Mouse (Mus musculus): Measurements from ENCODE around the gene Glis3. TPM values are rescaled to one million over a fixed set of nuclear protein-coding genes. Genes with fewer than 3 reads are reported as not detected.

The Glis3 gene
- polyA plus RNA-seq, 1 experiment from 2014 or later: 2.9 TPM

DNA sequence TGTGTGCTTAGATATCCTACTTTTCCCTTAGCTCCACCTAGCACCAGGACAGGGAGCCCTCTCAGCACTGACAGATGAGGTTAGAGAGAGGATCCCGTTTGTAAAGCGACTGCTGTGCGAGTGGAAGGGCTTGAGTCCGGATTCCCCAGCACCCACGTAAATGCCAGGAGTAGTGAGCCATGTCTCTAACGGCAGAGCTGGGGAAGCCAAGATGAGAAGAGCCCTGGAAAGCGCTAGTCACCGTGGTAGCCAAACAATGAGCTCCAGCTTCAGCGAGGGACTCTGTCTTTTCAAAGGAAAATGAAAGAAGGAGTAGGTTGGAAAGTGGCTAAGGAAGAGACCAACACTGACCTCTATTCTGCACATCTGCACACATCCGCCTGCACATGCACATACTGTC is 16.7 kb downstream of the Glis3 start:
- 52% methylated on average over 10 of the region's 10 CpGs for WGBS
- Histone ChIP-seq H3K4me1 (replicated peaks; ENCODE audit: control insufficient read depth, insufficient read depth, low read length) (no peaks in the 10 kb centered on the region), H3K4me3 (ENCODE audit: low read depth, low read length) (no peak overlapping the region), H3K9me3 (ENCODE audit: control insufficient read depth, low read length) (no peaks in the 10 kb centered on the region), H3K9ac (ENCODE audit: low read depth, low read length) (no peak overlapping the region), H3K36me3 (ENCODE audit: control insufficient read depth, insufficient read depth, low read length) (no peaks in the 10 kb centered on the region), H3K27ac (ENCODE audit: low read depth, low read length) (no peak overlapping the region), H3K4me2 (replicated peaks; ENCODE audit: low read depth, low read length) (no peak overlapping the region), H3K27me3 (ENCODE audit: control insufficient read depth, insufficient read depth, low read length) (no peaks in the 10 kb centered on the region)
- no peak for ATAC-seq (ENCODE audit: low FRiP score)
- no peak for DNase-seq (ENCODE audit: low spot score)

DNA sequence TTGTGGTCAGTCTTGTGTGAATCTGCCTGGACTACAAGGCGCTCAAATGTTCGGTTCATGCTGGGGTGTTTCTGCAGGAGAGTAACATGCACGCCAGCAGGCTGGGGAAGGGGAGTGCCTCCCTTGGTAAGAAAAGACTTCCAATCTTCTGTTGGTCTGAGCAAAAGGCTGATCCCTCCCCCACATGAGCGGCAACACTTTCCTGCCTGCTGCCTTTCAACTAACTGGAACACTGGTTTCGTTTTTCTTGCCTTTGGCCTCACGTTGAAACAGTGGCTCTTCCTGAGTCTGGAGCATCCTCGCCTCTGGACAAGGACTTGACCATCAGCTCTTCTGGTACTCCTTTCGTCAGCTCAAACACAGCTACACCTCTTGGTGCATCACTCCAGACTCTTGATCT is 17.4 kb downstream of the Glis3 start:
- DNase-seq (ENCODE audit: low spot score) (no peak), ATAC-seq (ENCODE audit: low FRiP score) (no peak)
- H3K4me3 ChIP-seq (ENCODE audit: low read depth, low read length): no peak overlapping the region
- no peaks in the 10 kb centered on the region for H3K36me3 ChIP-seq (ENCODE audit: control insufficient read depth, insufficient read depth, low read length)
- H3K27ac ChIP-seq (ENCODE audit: low read depth, low read length): no peak overlapping the region
- H3K4me1 ChIP-seq (replicated peaks; ENCODE audit: control insufficient read depth, insufficient read depth, low read length): no peaks in the 10 kb centered on the region
- no peak overlapping the region for H3K4me2 ChIP-seq (replicated peaks; ENCODE audit: low read depth, low read length)
- H3K9ac ChIP-seq (ENCODE audit: low read depth, low read length): no peak overlapping the region
- H3K9me3 ChIP-seq (ENCODE audit: control insufficient read depth, low read length): no peaks in the 10 kb centered on the region
- H3K27me3 ChIP-seq (ENCODE audit: control insufficient read depth, insufficient read depth, low read length): no peaks in the 10 kb centered on the region
- WGBS: 68% methylated on average over 8 of the region's 8 CpGs

DNA sequence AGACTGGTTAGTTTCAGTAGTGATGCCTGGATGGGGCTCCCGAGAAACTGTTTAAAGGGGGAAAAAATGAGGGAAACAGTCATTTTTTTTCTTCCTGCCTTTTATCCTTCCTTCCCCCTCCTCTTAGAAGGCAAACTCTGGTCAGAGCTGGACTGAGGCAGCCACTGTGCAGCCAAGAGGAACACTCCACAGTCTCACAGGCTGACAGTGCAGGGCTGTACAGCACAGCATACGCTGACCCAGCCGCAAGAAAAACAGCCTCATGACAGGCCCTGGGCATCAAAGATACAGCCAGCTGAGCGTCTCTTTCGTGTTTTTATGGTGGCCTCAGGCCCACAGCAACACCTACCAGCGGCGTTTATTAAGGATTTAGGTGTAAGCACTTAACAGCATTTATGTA is 19.0 kb downstream of the Glis3 start:
- 82% methylated on average over 7 of the region's 7 CpGs for WGBS
- H3K9me3 ChIP-seq (ENCODE audit: control insufficient read depth, low read length): no peaks in the 10 kb centered on the region
- no peak overlapping the region for H3K4me2 ChIP-seq (replicated peaks; ENCODE audit: low read depth, low read length)
- no peak overlapping the region for H3K9ac ChIP-seq (ENCODE audit: low read depth, low read length)
- no peaks in the 10 kb centered on the region for H3K36me3 ChIP-seq (ENCODE audit: control insufficient read depth, insufficient read depth, low read length)
- no peak for DNase-seq (ENCODE audit: low spot score)
- no peak overlapping the region for H3K4me3 ChIP-seq (ENCODE audit: low read depth, low read length)
- no peak for ATAC-seq (ENCODE audit: low FRiP score)
- no peaks in the 10 kb centered on the region for H3K27me3 ChIP-seq (ENCODE audit: control insufficient read depth, insufficient read depth, low read length)
- no peaks in the 10 kb centered on the region for H3K4me1 ChIP-seq (replicated peaks; ENCODE audit: control insufficient read depth, insufficient read depth, low read length)
- H3K27ac ChIP-seq (ENCODE audit: low read depth, low read length): no peak overlapping the region

DNA sequence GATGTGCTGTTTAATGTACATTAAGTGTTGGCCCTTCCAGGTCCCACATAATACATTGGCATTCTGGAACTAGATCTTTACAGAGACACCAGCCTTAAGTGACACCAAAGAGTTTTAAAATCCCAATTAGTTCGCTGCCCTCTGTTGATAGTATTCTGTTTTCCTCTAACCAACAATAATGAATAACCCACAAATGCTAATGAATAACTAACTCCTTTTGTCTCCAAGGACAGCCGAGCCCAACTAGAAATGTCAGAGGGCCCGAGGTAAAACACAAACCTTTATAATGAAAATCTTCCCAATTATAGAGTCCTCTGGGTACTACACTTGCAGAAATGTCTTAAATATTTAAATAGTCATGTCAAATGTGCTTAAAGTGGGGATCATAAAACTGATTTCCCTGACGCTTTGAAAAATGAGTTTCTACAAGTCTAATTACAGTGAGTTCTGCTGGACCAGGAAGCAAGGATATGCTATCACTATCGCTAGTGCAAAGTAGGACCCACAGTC is 22.1 kb downstream of the Glis3 start:
- H3K36me3 ChIP-seq (ENCODE audit: control insufficient read depth, insufficient read depth, low read length): no peaks in the 10 kb centered on the region
- DNase-seq (ENCODE audit: low spot score) (no peak), ATAC-seq (ENCODE audit: low FRiP score) (no peak)
- no peaks in the 10 kb centered on the region for H3K27me3 ChIP-seq (ENCODE audit: control insufficient read depth, insufficient read depth, low read length)
- no peak overlapping the region for H3K4me2 ChIP-seq (replicated peaks; ENCODE audit: low read depth, low read length)
- H3K4me3 ChIP-seq (ENCODE audit: low read depth, low read length): no peak overlapping the region
- 51% methylated on average over 5 of the region's 5 CpGs for WGBS
- no peaks in the 10 kb centered on the region for H3K4me1 ChIP-seq (replicated peaks; ENCODE audit: control insufficient read depth, insufficient read depth, low read length)
- no peak overlapping the region for H3K9ac ChIP-seq (ENCODE audit: low read depth, low read length)
- no peak overlapping the region for H3K27ac ChIP-seq (ENCODE audit: low read depth, low read length)
- H3K9me3 ChIP-seq (ENCODE audit: control insufficient read depth, low read length): no peaks in the 10 kb centered on the region

DNA sequence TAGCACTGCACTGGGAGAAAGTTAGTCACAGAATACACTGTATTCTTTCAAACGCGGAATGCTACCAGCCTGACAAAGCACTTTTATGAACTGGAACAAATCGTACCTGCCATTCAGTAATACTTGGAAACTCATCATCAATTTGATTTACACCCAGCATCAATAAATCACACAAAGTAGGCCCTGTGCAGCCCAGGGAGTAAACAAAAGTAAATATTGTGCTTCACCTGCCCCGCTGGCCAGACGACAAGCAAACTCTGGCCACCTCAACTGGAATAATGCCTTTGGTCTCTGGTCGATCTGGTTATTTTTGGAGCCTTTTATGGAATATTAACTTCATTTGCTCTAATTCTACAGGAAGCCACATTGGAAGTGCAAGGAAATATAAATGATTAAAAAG is 23.0 kb downstream of the Glis3 start:
- 57% methylated on average over 6 of the region's 6 CpGs for WGBS
- no peak overlapping the region for H3K4me3 ChIP-seq (ENCODE audit: low read depth, low read length)
- H3K4me1 ChIP-seq (replicated peaks; ENCODE audit: control insufficient read depth, insufficient read depth, low read length): no peaks in the 10 kb centered on the region
- H3K9me3 ChIP-seq (ENCODE audit: control insufficient read depth, low read length): no peaks in the 10 kb centered on the region
- no peaks in the 10 kb centered on the region for H3K27me3 ChIP-seq (ENCODE audit: control insufficient read depth, insufficient read depth, low read length)
- no peak overlapping the region for H3K27ac ChIP-seq (ENCODE audit: low read depth, low read length)
- no peaks in the 10 kb centered on the region for H3K36me3 ChIP-seq (ENCODE audit: control insufficient read depth, insufficient read depth, low read length)
- DNase-seq (ENCODE audit: low spot score) (no peak), ATAC-seq (ENCODE audit: low FRiP score) (no peak)
- H3K9ac ChIP-seq (ENCODE audit: low read depth, low read length): no peak overlapping the region
- no peak overlapping the region for H3K4me2 ChIP-seq (replicated peaks; ENCODE audit: low read depth, low read length)

DNA sequence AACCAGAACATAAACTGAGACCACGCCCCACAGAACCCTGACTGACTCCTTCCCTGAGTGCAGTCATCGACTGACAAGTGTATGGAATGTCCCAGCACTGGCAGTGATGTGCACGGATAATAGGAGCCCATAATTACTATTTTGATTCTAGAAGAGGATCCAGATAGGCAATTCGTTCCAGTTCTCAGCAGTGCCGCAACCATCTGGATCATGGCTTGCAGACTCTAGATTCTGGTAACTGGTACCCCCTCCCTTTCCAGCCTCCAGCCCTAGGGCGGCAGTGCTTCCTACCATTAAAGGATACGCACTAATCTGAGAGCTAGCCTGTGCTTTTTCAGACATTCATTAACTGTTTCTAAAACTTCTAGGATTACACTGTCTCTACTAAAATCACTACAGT is 24.7 kb downstream of the Glis3 start:
- no peak overlapping the region for H3K4me3 ChIP-seq (ENCODE audit: low read depth, low read length)
- 79% methylated on average over 7 of the region's 7 CpGs for WGBS
- H3K27me3 ChIP-seq (ENCODE audit: control insufficient read depth, insufficient read depth, low read length): no peaks in the 10 kb centered on the region
- H3K4me2 ChIP-seq (replicated peaks; ENCODE audit: low read depth, low read length): no peak overlapping the region
- H3K27ac ChIP-seq (ENCODE audit: low read depth, low read length): no peak overlapping the region
- H3K36me3 ChIP-seq (ENCODE audit: control insufficient read depth, insufficient read depth, low read length): no peaks in the 10 kb centered on the region
- H3K4me1 ChIP-seq (replicated peaks; ENCODE audit: control insufficient read depth, insufficient read depth, low read length): no peaks in the 10 kb centered on the region
- no peak overlapping the region for H3K9ac ChIP-seq (ENCODE audit: low read depth, low read length)
- ATAC-seq (ENCODE audit: low FRiP score) (no peak), DNase-seq (ENCODE audit: low spot score) (no peak)
- H3K9me3 ChIP-seq (ENCODE audit: control insufficient read depth, low read length): no peaks in the 10 kb centered on the region

DNA sequence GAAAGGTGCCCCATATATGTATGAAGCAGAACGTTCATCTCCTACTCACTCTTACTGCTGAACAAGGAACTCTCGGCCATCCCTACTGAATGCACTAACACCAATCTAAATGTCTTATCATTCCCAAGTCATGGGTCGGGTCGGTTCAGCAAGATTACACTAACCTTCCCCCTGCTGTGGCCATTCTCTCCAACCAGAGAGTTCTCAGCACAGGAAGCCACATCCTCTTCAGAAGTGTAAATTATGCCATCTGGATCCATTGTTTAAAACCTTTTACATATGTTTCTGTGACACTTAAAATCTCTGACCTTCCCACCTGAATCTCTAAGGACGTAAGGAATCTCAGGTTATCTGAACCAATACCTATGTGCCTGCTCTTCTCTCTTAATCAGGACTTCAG is 29.0 kb downstream of the Glis3 start:
- 82% methylated on average over 5 of the region's 5 CpGs for WGBS
- Histone ChIP-seq H3K9me3 (ENCODE audit: control insufficient read depth, low read length) (no peaks in the 10 kb centered on the region), H3K4me1 (replicated peaks; ENCODE audit: control insufficient read depth, insufficient read depth, low read length) (no peaks in the 10 kb centered on the region), H3K27ac (ENCODE audit: low read depth, low read length) (no peak overlapping the region), H3K4me3 (ENCODE audit: low read depth, low read length) (no peak overlapping the region), H3K36me3 (ENCODE audit: control insufficient read depth, insufficient read depth, low read length) (no peaks in the 10 kb centered on the region), H3K27me3 (ENCODE audit: control insufficient read depth, insufficient read depth, low read length) (no peaks in the 10 kb centered on the region), H3K9ac (ENCODE audit: low read depth, low read length) (no peak overlapping the region), H3K4me2 (replicated peaks; ENCODE audit: low read depth, low read length) (no peak overlapping the region)
- DNase-seq (ENCODE audit: low spot score): no peak
- ATAC-seq (ENCODE audit: low FRiP score): no peak

DNA sequence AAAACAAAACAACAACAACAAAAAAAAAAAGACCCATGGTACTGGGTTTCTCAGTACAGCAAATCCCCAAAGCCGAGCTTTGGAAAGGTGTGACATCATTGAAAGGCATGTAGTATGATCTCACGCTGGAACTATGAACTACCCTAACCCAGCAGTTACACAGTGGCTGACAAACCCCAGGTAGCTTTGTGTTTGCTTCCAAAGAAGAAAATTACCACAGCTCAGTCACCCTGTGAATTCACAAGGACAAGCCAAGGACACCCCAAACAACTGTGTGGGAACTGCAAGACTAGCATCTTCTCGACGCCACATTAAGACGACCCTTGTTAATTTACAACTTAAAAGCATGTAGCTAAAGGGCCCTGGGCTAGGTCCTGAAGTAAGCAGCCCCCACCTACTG is 30.4 kb downstream of the Glis3 start:
- no peaks in the 10 kb centered on the region for H3K9me3 ChIP-seq (ENCODE audit: control insufficient read depth, low read length)
- no peak overlapping the region for H3K9ac ChIP-seq (ENCODE audit: low read depth, low read length)
- DNase-seq (ENCODE audit: low spot score) (no peak), ATAC-seq (ENCODE audit: low FRiP score) (no peak)
- WGBS: 73% methylated on average over 5 of the region's 5 CpGs
- H3K4me1 ChIP-seq (replicated peaks; ENCODE audit: control insufficient read depth, insufficient read depth, low read length): no peaks in the 10 kb centered on the region
- H3K36me3 ChIP-seq (ENCODE audit: control insufficient read depth, insufficient read depth, low read length): no peaks in the 10 kb centered on the region
- no peak overlapping the region for H3K4me2 ChIP-seq (replicated peaks; ENCODE audit: low read depth, low read length)
- no peak overlapping the region for H3K27ac ChIP-seq (ENCODE audit: low read depth, low read length)
- H3K4me3 ChIP-seq (ENCODE audit: low read depth, low read length): no peak overlapping the region
- H3K27me3 ChIP-seq (ENCODE audit: control insufficient read depth, insufficient read depth, low read length): no peaks in the 10 kb centered on the region

DNA sequence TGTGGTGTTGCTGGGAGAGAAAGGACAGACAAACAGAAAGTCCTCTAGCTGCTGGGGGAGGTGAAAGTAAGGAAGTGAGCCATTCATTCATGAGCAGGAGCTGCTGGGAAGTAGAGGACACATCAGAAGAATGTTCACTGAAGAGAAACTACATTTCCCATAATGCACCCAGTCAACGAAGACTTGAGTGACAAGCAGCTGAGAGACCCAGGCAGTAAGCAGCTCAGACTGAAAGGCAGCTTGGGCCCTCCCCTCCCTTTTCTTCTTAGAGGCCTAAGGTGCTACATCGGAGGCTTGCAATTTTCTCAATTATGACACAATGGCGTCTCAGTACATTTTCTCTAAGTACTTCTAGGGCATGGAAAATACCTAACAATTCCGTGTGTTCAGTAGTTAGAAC is 31.0 kb downstream of the Glis3 start:
- no peaks in the 10 kb centered on the region for H3K9me3 ChIP-seq (ENCODE audit: control insufficient read depth, low read length)
- H3K9ac ChIP-seq (ENCODE audit: low read depth, low read length): no peak overlapping the region
- ATAC-seq (ENCODE audit: low FRiP score) (no peak), DNase-seq (ENCODE audit: low spot score) (no peak)
- H3K4me2 ChIP-seq (replicated peaks; ENCODE audit: low read depth, low read length): no peak overlapping the region
- no peaks in the 10 kb centered on the region for H3K36me3 ChIP-seq (ENCODE audit: control insufficient read depth, insufficient read depth, low read length)
- no peaks in the 10 kb centered on the region for H3K4me1 ChIP-seq (replicated peaks; ENCODE audit: control insufficient read depth, insufficient read depth, low read length)
- 58% methylated on average over 4 of the region's 4 CpGs for WGBS
- no peaks in the 10 kb centered on the region for H3K27me3 ChIP-seq (ENCODE audit: control insufficient read depth, insufficient read depth, low read length)
- no peak overlapping the region for H3K4me3 ChIP-seq (ENCODE audit: low read depth, low read length)
- H3K27ac ChIP-seq (ENCODE audit: low read depth, low read length): no peak overlapping the region

Data from hindbrain, embryonic 11.5 days (tissue).